Mouse (Mus musculus) A20 (cell line): Measurements from ENCODE around the gene Helb.
A peak's percentile ranks its signal among the peaks of the same experiment; 100 is the strongest.

Source experiments
- DNase-seq: peaks from one replicate; pipeline ENCODE4 v3.0.0-alpha.2; 2011; ENCODE audit warnings: low read depth, low spot score

The Helb gene

GRCm38 (mm10) chr10:120092548-120092947 is 20.2 kb downstream of the Helb start:
- DNase-seq, result no peak

- no peak for DNase-seq
These were observed 34.9 kb downstream of the Helb start for GRCm38 (mm10) chr10:120077850-120078249.

GRCm38 (mm10) chr10:120066319-120066718 is 46.5 kb downstream of the Helb start:
- no peak for DNase-seq

GRCm38 (mm10) chr10:120064424-120064823 is 48.4 kb downstream of the Helb start:
- peak; percentile 52 for DNase-seq

GRCm38 (mm10) chr10:120061238-120062130 is 51.3 kb downstream of the Helb start:
- no peak for DNase-seq

- no peak for DNase-seq
These were observed 52.1 kb downstream of the Helb start for GRCm38 (mm10) chr10:120060579-120061237.

GRCm38 (mm10) chr10:120044714-120045234 is 68.0 kb downstream of the Helb start:
- no peak for DNase-seq

- no peak for DNase-seq
These were observed 68.5 kb downstream of the Helb start for GRCm38 (mm10) chr10:120044237-120044636.

GRCm38 (mm10) chr10:120038194-120038593 is 74.6 kb downstream of the Helb start:
- DNase-seq, result no peak

- no peak for DNase-seq
These were observed 77.0 kb downstream of the Helb start for GRCm38 (mm10) chr10:120035824-120036223.

GRCm38 (mm10) chr10:120035211-120035733 is 77.5 kb downstream of the Helb start:
- no peak for DNase-seq

GRCm38 (mm10) chr10:120033866-120034265 is 78.9 kb downstream of the Helb start:
- no peak for DNase-seq
